Mouse (Mus musculus) embryo, embryonic 9.5 days (tissue): ENCODE measurements around the gene Pitpna.
A peak's percentile ranks its signal among the peaks of the same experiment; 100 is the strongest.
"Not testable (repeated sequence)": the region's sequence is repeated elsewhere in the genome, so short reads cannot be mapped to it uniquely, and the experiment has no call there.

ENCODE experiments used
- DNase-seq: peaks from one replicate; pipeline ENCODE4 v3.0.0-alpha.2; 2017; ENCODE audit errors: extremely low spot score

Pitpna gene

DNA sequence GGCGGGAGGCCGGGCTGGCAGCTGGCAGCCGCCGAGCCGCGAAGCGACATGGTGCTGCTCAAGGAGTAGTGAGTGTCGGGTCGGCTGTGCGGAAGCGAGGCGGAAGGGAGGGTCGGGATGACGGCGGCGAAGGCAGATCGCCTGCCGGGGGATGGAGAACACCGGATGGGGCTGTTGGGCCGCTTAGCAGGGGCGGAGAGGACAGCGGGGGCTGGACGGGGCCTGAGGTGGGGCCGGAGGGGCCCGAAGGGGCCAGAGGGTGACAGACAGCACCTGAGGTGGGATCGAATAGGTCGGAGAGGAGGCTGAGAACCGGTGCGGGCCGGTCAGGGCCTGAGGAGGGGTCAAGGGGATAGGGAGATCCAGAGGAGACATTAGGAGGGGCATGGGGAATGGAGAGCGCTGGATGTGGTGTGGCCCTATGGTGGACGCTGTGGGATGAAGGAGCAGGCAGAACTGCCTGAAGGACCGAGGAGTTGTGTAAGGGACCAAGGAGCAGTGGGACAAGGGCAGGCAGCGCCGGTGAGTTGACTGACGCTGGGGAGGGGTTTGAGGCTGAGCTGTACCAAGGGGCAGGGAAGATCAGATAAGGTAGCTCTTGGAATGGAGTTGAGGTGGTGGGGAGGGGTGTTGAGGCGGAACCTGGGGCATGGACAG is 516 bp downstream of the Pitpna start:
- no peak for DNase-seq

DNA sequence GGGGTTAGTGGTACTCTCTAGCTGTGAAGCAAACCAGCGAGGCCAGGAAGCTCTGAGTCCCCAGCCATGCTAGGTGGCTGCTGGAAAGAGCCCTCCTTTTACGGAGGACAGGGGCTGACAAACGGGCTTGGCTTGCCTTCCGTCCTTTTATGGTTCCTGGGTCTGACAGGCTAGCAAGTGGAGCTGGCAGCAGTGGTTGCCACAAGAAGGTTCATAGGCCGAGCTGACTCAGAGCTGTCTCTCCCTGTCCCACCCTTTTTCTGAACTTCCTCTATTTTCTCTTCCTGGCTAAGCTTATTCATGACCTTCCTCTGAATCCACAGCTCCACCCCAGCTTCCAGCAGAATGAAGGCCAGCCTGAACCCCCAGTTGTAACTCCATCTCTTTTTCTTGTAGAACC is 4.7 kb downstream of the Pitpna start:
- no peak for DNase-seq

DNA sequence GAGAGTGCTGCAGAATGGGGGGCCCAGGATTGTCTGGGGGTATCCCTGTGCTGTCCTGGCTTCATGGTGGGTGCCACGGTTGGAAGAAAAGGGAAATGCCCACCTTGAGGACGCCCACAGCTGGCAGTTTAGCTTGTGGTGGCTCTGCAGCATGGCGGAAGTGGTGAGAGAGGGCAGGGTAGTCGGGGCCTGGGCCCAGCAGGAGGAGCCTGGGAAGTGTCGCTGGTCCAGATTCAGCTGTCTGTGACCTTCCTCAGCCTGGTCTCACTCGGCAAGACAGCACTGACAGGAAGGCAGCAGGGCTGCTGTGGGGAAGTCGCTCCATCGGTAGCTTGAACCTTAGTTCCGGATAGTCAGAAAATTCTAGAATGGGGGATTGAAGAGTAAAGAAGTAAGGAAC is 6.5 kb downstream of the Pitpna start:
- DNase-seq: no peak

DNA sequence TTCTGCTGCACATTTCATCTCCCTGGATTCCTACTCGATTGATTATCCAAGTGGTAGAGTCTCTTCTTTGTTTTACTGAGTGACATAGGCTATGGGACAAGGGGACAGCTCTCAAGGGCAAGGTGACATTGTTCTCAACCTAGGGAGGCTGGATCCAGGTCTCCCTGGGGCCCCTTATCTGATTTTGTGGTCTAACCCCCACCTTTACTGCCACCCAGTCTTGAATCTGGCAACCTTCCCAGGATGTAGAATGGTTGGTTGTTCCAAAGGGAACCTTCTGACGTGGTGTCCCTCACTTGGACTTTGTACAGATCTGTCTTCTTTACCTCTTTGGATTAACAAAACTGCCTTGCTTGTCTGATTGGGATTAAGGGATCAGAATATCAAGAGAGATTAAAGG is 7.5 kb downstream of the Pitpna start:
- DNase-seq: no peak

DNA sequence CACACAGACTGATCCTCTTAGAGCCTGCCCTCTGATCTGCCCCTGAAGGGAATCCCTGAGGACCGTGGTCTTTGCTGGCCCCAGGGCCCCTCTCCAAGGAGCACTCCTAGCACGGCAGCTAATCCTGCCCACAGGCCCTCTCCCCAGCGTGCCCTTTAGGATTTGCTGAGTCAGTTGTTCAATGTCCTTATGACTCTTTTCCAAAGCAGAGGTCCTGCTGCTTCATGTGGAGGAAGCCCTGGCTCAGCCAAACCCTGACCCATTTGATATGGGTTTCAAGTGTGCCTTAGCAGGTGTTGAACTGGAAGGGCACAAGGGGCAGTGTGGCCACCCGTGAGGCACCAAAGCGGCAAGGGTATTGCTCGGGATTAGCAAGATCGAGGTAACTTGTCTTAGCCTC is 7.9 kb downstream of the Pitpna start:
- no peak for DNase-seq

DNA sequence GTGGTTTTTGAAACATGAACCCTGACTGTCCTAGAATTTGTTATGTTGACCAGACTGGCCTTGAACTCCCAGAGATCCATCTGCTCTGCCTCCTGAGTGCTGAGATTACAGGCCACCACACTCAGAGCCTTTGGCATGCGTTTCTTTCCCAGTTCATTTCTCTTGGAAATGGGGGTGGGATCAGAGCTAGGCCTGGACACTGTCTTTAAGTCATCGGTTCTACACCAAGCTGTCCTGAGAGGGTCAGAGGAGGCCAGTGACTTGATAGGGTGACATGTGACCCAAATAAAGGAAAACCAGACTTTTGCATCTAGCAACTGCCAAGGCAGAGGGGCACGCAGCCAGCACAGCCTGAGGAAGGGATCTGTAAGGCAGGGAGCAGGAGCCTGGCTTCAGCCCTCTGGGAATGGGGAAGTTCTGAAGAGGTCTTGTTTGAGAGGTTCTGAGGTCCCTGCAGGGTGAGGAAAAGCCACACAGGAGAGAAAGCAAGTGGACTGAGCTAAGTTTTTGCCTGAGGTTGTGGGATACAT is 8.9 kb downstream of the Pitpna start:
- no peak for DNase-seq

DNA sequence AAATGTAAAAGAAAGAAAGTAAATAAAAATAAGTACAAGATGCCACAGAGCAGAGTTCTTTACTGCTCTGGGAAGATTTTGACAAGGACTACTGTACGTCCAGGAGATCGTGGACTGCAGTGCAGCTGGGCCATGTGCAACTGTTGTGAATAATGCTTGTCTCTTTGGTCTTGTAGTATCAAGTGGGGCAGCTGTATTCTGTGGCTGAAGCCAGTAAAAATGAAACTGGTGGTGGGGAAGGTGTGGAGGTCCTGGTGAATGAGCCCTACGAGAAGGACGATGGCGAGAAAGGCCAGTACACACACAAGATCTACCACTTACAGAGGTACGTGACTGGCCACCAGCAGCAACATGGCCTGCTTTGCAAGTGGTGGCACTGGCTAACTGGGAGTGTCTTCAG is 10.1 kb downstream of the Pitpna start:
- no peak for DNase-seq

DNA sequence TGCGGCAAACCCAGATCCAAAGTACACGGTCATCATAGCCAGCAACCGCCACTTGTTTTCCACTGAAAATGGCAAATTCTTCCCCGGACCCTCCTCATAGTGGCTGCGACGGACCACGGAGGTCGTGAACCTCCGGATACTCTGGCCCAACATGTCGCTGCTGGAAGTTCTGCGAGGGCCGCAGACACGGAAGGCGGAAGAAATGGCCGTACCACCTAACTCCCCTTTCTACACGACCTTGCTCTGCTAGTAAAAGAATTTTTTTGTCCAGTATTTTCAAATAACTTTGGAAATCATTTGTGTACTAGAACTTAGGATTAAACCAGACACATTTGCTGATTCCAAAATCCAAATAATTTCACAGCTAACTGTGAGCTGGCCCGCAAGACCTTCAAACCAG is 11.9 kb downstream of the Pitpna start:
- not testable (repeated sequence) for DNase-seq

DNA sequence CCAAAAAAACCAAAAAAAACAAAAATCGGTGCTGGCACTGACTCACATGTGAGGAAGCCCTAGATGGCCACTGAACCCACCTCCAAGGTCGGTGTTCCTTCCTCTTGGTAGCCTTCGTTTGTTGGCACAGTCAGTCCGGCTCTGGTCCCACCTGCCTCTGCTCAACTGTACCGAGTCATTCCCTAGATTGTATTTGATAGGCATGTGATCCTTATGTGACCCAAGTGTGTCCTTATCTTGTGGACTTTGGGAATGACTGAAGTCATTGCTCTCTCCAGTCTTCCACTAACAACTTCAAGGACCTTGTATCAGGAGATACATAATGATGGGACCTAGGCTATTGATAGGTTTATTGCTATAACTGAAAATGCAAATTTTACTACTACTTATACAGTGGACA is 16.9 kb downstream of the Pitpna start:
- no peak for DNase-seq

DNA sequence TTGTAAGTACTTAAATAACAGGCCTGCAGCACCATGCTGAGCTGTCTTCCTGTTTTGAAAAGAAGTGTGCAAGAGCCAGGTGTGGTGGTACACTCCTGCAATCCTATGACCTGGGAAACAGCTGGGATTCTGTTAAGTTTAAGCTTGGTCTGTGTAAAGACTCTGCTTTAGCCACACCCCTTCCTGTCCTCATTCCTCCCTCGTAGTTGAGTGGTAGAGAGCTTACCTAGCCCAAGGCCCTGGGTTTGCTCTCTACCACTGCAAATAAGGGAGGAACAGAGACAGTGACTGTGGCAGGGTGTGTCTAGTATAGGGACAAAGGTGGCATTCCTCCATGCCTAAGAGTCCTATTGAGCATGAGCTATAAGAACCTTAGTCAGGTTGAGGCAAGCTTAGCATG is 17.4 kb downstream of the Pitpna start:
- no peak for DNase-seq

DNA sequence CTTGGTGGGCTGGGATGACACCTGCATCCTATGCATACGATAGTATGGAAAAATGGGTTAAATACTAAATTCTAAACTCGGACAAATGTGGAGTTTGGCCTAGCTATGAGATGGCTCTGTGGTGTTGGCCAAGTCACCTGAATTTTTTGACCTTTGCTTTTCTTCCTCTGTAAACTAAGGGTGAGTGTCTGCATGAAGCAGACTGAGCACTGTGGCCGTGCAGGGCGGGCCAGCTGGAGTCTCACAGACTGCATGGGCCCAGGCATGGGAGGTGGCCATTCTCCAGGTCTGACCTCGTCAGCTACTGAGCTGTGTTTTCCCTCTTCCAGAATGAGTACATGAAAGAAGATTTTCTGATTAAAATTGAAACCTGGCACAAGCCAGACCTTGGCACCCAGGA is 20.9 kb downstream of the Pitpna start:
- DNase-seq: no peak

DNA sequence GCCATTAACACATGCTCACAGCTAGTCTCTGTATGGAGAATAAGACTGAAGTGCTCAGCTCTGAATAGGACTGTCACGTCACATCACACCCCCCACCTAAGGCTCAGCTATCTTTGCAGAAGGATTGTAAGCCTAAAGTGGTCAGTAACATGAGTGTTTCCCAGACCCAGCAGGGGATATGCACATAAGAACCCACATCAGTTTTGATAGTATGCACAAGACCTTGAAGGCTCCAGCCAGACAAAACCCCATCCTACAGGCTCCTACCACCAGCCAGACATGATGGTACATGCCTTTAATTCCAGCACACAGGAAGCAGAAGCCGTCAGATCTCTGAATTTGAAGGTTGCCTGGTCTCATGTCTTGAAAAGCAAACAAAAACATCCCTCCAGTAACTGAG is 22.1 kb downstream of the Pitpna start:
- no peak for DNase-seq

DNA sequence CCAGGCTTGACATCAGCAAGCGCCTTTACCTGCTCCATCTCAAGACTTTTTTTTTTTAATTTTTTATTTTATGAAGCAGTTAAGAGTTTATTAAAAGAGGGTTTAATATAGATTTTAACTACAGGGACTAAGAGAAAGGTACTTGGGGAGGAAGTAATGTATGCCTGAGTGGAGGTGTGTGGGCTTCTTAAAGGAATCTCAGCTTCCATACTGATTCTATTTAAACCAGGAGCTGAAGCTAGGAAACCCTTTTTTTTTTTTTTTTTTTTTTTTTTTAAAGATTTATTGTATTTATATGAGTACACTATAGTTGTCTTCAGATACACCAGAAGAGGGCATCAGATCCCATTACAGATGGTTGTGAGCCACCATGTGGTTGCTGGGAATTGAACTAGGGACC is 26.9 kb downstream of the Pitpna start:
- DNase-seq: no peak

DNA sequence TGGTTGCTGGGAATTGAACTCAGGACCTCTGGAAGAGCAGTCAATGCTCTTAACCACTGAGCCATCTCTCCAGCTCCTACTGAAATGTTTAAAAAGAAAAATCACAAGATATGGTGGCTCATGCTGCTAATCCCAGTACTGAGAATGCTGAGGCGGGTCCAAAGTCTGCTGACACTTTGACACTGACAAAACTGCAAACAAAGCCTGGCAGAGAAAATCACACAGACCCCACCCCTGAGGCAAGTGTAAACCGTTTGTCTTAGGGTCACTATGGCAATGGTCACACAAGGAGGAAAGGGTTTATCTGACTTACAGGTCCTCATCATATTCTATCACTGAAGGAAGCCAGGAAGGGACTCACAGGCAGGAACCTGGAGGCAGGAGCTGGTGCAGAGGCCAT is 27.7 kb downstream of the Pitpna start:
- no peak for DNase-seq

DNA sequence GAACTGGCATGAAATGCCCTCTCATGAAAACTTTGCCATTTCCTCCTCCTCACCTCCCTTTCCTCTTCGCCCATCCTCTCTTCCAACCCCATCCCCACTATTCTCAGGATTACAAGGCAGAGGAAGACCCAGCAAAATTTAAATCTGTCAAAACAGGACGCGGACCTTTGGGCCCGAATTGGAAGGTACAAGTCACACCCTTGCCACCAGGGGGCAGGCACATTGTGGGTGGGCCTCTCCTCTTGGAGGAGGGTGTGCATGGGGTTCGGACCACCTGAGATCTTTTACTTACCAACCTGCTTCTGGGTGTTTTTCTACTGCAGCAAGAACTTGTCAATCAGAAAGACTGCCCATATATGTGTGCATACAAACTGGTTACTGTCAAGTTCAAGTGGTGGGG is 31.2 kb downstream of the Pitpna start:
- DNase-seq: peak; percentile 14

DNA sequence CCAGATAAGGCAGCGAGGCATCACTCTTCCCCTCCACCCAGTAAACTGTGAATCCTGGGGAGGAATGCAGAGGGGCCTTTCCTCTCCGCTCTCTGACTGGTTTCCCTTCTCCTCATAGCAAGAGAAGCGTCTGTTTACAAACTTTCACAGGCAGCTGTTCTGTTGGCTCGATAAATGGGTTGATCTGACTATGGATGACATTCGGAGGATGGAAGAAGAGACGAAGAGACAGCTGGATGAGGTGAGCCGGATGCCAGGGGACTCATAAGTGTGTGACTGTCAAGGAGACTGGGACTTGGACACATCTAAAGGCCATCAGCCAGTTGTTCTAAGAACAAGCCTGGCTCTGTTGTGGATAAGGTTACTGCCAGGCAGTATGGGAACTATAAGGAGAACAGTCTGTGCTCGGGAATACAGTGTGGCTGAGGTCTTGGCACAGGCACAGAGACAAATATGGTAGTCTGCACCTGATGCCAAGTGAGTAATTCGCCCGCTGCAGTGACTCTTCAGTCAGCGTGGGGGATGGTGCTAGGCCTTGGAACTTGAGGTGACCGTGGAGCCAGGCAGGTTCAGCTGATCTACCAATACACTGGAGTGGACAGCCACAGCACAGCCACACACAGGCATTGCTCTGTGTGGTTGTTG is 32.4 kb downstream of the Pitpna start:
- no peak for DNase-seq

DNA sequence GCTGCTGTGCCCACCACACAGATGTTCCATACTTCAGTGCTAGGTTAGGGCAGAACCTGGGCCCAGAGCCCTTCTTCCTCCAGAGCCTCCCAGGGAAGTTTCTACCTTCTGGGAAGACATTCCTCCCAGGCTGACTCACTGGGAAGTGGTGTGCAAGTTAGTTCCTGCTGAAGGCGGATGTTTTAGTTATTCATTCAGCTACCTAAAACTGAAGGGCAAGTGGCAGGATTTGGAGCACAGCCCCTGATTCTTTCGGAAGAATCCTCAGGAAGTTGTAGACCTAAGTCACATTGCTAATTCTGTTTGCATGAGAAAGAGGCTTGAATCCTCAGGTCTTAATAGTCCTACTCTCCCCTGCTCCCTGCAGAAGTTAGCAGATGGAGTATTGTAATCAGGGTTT is 33.5 kb downstream of the Pitpna start:
- DNase-seq: no peak

DNA sequence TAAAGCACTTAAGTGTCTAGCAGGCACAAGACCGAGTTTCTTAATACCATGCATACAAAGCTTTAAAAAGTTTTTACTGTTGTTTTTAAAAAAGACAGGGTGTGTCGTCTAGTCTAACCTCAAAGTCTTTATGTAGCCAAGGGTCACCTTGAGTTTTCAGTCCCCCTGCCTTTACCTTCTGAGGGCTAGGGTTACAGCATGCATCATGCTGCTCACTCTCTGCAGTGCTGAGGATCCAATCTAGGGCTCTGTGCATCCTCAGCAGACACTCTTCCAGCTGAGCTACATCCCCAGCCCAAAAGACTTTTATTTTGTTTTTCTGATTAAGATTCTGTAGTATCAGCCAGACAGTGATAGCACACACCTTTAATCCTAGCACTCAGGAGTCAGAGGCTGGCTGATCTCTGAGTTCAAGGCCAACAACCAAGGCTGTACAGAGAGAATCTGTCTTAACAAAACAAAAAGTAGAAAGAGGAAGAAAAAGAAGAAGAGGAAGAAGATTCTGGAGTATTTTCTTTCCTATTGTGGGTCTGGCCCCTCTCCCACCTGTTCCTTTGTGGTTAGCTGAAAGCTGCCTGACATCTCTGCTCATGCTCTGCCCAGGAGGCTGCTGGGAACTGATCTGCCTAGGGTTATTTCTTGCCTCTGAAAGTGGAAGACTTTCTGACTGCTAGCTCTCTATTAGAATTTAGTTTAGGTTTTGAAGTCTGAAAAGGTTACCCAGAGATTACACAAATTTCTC is 34.9 kb downstream of the Pitpna start:
- no peak for DNase-seq

DNA sequence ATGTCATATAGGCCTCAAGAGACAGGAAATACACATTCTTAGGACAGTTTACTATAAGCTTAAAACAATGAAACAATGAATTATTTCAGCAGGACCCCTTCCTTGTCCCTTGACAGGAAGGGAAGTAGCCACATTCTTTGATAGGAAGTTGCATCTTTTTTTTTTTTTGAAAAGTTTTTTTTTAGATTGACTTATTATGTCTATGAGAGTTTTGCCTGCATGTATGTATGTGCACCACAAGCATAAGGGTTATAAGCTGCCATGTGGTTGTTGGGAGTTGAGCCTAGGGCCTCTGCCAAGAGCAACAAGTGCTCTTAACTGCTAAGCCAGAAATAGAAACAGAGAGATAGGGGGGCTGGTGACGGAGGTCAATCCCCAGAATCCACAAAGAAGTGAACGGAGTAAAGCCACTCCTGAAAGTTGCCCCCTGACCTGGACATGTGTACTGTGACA is 36.2 kb downstream of the Pitpna start:
- DNase-seq: no peak

DNA sequence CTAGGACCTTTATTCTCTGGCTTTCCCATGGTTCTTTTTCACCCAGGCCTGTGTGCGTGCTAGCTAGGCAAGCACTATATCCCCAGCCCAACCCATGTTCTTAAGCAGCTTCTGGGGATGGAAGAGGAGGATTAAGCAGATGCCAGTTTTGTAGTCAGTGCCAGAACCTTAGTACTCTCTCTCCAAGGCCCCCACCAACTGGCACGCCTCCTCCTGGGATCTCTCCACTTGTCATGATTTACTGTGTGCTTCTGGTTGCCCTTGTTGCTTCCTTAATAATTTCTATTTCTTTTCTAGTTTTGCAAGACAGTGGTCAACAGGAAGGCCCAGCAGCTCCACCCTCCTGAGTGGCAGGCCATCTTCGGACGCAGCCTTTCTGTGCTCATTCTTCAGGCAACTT is 37.9 kb downstream of the Pitpna start:
- DNase-seq: no peak

DNA sequence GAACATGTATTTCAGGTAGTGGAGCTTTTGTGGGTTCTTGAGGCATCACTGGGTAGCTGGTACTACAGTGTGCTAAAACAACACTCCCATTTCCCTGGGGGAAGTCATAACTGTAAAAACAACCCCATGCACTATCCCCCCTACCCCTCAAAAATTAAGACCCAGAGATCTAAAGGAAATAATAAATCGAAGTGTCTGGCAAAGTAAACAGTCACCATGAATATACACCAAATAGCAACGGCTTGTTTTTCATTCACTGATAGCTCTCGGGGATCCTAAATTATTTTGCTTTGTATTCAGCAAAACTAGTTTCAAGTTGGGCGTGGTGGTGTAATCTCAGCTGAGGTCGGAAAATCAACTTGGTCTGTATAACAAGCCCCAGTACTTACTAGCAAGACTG is 42.2 kb downstream of the Pitpna start:
- no peak for DNase-seq

DNA sequence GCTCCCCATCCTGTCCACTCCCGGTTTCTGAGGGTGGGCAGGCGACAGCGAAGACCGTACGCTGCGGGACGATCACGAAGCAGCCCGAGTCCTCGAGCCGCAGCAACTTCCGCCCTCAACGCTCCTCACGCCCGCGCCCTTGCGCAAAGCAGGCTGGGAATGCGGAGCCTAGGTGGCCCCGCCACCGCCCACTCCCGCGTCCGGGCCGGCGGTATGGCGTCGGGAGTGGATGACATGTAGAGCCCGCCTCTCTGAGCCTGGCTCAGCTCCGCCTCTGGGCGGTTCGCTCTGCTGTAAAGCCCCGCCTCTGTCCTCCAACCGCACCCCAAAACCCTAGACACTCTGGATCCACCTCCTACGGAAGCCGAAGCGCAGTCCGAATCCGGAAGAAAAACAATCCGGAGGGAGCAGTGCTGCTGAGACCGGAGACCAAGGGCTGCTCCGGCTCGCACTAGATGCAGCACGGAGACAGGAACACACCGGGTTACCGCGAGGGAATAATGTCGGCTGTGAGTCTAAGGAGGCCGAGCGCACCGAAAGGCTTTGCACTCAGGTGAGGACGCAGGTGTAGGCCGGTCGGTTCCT is 42.8 kb downstream of the Pitpna start, which contains the start of gene Inpp5k:
Inpp5k (plus strand) TSS at position 344 of the 585 bp plus-strand sequence.
- DNase-seq: peak; percentile 93
